Mouse (Mus musculus) granulocyte monocyte progenitor cell, adult 5-6 weeks (primary cell): ENCODE data around the gene Kcnk4. TPM values are rescaled to one million over a fixed set of nuclear protein-coding genes. Genes with fewer than 3 reads are reported as not detected.

ENCODE experiments used
- ATAC-seq: replicated peaks from 2 replicates; pipeline ENCODE4 v1.8.0; 2016; ENCODE audit warnings: mild to moderate bottlenecking, moderate TSS enrichment, inconsistent platforms; ENCODE audit not compliant: poor library complexity, severe bottlenecking
- total RNA-seq, 2 experiments: library from RNA; stranded (forward) in 1 of 2; stranded (reverse) in 1 of 2; fragments of 200-712, 200-1000 nt in 1 of 2; fragments of >200 nt in 1 of 2; fragmentation: Nextera tagmentation in 1 of 2; gene quantifications; 2 replicates each; pipeline ENCODE4 v1.2.3; 2014 to 2017

Kcnk4 gene
- total RNA-seq (2014; fragmentation: Nextera tagmentation) (not detected in 2 replicates), total RNA-seq (2017) (not detected in 2 replicates)

DNA sequence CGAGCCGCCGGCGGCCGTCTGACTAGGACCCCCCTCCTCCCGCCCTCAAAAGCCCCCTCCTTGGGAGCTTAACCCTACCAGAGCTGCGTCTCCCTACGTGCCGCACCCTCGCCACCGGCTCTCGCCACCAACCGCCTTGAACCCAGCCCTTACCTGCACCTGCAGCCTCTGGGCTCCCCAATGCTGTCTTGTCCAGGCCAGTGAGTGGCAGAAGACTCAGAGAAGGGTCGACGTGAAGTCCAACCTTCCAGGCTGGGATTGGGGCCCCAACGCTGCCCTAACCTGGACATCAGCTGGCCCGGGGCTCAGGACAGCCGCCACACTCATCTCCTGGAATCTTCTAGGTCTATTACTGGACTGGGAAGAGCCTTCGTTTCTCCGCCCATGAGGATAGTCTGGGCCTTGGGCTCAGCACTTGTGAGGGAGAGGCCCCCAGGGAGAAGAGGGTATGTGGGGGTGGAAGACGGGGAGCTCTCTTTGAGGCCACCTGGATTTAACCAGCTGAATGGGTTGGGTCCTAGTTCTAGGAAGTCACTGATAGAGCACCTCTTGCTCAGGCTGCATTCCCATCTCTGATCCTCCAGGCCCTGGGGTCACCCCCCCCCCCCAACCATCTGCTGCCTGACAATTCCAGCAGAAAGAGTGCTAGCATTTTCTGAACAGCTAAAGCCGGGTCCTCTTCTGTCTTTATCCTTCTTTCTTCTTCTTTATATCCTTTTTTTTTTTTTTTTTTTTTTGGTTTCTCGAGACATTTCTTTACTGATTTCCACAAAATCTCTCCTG is at the start of gene Kcnk4:
TSS of gene Kcnk4 (minus strand) at position 321 of the 783 bp plus-strand sequence.
- no peak for ATAC-seq

DNA sequence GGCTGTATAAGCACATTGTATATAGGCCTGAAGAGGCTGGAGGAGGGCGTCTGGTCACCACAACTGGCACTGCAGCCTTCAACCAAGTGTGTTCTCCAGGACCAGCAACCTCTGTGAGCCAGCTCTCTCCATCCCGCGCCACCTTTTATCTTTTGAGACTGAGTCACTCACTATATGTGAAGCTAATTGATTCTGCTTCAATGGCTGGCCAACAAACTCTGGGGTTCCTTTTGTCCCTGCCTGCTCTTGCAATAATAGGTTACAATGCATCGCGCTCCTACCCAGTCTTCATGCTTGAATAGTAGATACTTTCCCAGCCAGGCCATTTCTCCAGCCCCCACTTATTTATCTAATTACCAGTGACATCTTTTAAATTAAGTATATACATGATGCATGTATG is 49.3 kb upstream of the Kcnk4 start:
- ATAC-seq = no peak

DNA sequence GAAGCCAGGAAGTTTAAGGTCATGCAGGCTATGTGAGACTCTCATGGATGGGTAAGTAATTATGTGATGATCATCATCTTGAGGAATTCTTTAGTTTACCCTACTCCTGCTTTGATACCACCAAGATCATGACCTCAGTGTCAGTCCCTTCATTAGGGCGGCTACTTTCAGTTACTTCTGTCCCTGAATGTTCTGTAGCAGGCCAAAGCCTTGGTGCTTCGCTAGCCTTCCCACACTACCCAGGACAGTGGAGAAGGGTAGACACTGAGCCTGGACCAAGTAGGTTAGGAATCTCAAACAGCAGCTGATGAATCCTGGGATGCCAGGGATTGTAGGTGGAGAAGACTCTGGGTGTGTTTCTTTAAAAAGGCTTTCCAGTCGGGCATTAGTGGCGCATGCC is 47.1 kb upstream of the Kcnk4 start:
- no peak for ATAC-seq

DNA sequence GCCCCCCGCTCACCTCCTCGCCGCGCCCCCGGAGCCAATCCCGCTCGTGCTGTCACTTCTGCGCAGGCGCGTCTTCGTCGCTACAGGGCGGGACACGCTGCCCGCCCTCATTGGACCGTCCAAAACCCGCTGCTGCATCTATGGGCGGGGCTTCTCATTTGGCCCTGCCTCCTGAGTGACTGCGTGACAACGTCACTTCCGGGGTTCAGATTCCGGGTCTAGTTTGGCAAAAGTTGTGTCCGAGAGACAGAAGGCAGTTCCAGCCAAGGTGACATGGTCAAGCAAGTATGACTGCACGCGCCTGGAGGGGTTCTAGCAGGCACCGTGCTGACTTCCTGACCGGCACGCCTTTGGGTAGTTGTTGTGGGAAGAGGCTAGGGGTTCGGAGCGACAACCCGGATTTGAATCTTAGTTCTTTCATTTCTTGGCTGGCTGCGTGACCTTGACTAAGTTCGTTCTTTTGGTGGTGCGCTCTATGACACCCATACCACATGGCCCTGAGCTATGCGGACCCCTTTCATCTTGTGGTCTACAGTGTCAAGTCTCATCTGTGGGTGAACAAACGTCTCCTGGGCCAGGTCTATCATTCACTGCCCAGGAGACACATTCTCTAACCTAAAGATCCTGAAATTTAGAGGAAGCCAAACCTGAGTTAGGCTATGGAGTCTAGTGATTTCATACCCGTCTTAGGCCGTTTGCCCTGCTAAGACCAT is 46.2 kb upstream of the Kcnk4 start, which contains the start of gene Fkbp2:
TSS of gene Fkbp2 (minus strand) at position 121 of the 713 bp plus-strand sequence.
- ATAC-seq = peak; percentile 49

DNA sequence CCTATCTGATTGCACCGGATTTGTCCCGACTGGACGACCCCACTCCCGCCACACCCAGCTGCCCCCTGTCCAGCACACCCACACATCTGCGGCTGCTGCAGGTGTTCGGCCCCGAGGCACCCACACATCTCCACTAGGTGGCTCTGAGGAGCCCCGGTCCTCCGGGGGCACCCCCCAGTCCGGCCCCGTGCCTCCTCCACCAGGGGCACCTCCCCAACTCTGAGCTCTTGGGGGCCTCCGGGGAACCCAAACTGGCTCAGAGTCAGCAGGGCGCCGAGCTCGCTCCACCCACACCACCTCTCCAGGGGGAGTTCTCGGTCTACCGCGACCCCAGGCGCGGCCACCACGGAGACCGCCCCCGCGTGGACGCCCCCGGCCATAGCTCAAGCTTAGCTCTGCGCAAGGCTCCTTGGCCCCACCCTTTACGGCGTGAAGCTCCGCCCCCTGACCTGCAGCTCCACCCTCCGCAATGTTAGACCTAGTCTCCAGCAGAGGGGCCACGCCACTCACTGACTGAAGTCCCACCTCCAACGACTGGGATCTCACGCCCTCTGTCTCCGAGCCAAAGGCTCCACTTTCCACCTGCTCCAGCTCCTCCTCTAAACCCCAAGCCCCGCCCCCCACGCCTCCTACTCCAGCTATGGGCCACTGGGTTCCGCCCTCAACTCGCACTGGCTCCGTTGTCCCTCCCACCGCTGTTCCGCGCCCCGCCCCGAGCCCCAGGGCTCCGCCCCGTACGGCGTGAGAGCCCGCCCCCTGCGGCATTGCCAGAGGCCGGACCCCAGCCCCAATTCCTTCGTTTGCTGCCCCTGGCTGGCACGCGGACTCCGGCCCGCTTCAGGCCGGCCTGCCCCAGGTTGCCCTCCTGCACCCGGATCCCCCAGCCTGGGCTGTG is 45.4 kb upstream of the Kcnk4 start:
- ATAC-seq = peak; percentile 77

DNA sequence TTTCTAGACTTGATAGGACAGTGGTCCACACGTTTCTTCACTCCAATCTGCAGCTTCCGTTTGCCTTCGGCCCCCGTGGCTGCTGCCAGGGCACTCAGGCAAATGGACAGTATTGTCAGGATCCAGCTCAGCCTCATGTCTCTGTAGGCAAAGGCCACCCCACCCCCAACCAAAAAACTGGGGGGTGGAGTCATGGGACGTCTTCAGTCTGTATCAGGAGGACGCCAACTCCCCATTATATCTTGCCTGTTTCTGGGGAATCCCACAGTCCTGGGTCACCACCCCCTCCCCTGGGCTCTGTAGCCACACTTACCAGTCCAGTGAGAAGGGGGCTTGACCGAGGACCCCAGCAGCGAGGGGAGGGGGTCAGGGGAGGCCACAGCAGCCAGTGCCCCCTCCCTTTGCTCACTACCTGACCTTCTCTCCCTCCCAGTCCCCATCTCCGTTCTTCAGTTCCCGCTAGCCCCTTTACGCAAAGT is 44.7 kb upstream of the Kcnk4 start:
- no peak for ATAC-seq

DNA sequence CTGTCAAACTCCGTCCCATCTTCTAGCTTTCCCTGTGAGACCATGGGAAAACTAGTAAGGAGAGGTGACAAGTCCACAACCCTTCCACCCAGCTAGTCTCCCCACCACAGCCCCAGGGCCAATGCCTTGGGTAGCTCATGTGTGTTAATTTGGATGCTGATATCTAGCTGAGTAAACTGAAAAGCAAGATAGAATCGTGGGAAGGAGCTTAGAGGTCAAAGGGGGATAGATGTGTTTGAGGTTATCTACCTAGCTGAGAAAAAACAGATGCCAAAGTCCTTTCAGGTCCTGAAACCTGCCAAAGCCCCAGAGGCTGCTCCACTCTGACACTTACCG is 44.3 kb upstream of the Kcnk4 start:
- no peak for ATAC-seq

DNA sequence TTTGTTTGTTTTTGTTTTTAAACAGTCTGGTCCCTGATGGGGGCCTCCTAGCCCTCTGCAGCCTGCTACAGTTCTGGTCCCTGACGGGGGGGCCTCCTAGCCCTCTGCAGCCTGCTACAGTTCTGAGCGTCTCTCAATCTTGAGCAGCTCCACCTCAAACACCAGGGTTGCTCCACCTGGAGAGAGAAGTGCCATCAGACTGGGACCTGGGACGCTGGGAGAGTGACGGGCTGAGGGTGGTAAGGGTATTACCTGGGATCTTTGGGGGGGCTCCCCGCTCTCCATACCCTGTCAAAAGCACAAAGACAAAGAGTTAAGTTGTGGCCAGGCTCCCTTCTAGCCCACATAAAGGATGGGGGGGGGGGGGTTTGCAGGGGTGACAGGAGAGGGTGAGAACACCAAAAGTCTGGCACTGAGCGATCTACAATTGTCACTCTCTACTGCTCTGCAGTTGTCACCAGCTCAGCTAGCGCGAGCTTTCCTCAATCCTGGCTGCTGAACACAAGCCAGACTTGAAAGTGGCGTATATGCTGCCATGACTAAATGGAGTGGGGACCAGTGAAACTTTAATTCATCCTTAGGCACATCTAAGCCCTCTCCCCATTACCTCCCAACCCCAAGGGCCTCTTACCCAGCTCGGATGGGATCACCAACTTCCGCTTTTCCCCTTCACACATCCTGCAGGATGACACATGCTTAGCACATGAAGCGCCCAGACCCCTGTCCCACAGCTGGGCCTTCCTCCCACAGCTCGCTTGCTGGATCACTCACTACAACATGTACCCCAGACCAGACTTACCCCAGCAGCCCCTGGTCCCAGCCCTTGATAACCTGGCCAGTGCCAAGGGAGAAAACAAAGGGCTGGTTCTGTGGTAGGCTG is 43.7 kb upstream of the Kcnk4 start:
- no peak for ATAC-seq

DNA sequence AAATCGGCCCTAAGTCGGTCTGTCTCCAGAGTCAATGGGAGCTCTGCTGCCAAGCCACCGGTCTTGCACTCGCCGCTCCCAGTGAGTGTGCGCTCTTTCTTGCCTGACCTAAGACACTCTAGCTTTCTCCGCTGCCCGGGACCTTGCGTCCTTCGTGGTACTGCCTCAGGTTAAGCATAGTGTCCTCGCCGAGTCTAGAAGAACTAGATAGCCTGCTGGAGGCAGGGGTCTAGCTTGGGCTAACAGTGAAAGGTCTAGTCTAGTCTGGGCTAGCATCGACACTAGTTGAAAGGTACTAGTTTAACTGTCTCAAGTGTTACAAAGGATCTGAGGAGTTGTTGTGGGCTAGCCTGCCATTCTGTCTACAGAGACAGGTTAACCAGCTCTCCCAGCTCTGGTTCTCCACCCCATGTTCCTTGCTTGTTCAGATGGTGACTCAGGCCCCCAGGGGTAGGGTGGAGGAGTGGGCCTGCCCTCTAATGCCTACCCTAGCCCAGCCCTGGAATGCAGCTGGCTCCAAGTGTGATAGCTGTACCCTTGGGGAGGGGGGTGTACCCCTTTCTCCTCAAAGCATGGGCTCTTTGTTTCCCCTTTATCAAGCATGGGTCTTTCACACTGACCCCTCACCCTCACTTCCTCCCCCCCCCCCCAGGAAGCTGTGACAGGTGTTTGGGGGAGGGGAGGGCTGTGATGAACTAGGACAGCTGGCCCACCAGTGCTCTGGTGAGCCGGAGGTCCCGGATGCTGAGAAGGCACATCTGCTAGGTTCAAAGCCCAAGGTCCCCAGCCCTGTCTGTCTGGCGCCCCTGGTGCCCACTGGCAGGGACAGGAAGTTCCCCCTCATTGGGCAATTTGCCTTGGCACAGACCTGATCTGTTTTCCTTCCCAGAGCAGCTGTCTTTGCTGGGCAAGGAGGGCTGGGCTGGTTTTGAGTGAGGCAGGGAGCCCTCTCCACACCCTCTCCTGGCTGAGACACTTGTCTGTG is 41.5 kb upstream of the Kcnk4 start, which contains the start of gene Plcb3:
TSS of gene Plcb3 (minus strand) at position 934 of the 985 bp plus-strand sequence.
- peak; percentile 18 for ATAC-seq

DNA sequence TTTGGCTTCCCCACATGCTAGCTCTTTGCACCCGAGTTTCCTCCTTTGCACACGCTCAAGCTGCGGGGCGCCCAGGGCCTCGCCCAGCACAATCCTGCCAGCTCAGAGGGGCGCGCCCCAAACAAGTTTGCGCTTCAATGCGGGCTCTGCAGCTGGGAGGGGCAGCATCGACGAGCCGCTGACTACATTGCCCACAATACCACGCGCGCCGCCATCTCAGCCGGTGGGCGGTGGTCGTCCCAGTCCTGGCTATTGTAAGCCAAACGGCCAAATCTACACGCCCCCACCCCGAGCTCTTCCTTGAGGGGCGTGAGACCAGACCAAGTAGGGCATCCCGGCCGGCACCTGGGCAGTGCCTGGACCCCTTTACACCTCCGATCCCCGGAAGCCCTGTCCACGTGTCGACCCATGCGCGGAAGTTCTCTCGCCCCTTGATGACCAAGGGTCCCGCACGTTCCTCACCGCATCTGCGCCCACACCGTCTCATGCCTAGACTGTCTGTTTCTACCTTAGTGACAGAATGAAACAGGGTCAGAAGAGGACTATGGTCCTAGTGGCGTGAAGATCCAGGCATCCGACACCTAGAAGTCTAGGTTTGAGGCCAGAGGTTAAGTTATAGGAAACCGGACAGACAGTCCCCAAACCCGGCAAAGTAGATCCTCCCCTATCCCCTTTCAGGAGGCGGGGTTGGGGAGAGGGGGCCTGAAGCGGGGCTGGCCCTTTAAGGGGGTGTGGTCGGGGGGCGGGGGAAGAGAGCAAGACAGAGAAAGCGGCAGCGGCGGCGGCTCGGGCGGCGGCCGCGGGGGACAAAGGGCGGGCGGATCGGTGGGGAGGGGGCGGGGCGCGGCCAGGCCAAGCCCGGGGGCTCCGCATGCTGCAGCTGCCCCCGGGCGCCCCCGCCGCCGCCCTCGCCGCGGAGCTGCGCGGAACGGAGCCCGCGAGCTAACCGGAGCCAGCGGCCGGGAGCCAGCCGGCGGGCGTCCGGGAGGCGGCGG is 40.2 kb upstream of the Kcnk4 start, which contains the start of gene Ppp1r14b:
TSS of gene Ppp1r14b (plus strand) at position 758 of the 995 bp plus-strand sequence.
- peak; percentile 56 for ATAC-seq

DNA sequence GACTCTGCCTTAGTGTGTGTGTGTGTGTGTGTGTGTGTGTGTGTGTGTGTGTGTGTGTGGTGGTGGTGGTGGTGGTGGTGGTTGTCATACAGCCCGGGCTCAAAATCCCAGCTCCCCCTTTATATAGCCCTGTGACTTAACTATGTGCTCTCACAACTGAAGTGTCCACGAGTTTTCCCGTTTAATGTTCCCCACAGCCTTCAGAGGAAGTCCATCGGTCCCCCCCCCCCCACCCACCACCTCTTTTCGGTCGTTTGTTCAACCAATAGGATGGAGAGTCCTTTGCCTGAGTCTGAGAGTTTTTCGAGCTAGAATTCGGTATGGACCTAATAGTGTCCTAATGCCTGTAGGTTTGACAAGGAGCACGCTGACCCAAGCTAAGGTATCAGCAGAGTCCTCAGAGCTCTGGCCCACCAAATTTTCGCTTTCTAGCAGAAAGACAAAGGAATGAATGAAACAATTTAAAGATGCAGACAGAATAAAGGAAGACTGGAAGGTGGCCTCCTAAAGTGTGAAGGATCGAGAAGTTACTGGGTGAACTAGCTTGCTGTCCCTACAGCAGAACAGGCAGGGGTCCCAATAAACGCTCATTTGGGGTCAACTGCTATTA is 39.4 kb upstream of the Kcnk4 start:
- ATAC-seq = no peak

DNA sequence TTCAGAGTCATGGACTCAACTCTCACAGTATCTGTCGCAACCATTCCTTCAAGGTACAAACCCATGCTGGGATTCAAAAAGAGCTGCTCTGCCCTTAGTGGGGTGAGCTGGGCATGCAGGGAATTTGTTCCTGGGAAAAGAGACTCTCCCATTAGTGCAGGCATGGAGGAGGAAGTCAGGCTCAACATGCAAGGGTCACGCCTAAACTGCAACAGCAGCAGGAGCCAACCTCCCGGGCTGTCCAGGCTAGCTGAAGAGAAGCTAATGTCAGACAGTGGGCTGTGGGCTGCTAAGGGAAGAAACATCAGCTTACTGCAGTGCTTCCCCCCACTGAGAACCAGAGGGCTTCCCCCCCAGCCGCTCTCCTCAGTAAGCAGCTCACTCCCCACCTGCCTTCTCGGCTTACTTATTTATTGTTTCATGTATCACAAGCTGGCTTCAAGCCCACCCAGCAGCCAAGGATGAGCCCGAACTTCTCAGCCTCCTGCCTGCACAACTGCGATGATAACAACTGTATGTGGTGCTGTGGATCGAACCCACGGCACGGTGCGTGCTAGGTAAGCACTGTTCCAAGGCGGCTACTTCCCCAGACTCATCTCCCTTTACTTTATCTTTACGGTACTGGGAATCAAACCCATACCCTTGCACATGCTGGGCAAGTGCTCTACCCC is 38.1 kb upstream of the Kcnk4 start:
- no peak for ATAC-seq

DNA sequence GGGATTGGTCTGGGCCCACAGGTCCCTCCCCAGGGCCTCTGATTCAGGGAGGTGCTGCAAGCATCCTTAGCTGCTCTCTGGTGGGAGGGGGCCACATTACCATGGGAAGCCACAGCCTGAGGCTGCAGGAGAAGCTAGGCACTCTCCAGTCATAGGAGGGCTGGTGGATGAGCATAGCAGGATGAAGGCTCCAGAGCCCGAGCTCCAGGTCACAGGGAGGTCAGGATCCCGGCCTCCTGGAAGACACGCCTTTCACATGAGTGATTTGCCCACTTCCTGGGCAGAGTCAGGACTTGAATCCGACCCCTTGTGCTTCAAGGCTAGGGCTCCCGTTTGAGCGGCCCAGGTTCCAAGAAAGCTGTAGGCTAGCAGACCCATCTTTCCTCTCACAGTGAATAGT is 37.3 kb upstream of the Kcnk4 start:
- ATAC-seq = no peak

DNA sequence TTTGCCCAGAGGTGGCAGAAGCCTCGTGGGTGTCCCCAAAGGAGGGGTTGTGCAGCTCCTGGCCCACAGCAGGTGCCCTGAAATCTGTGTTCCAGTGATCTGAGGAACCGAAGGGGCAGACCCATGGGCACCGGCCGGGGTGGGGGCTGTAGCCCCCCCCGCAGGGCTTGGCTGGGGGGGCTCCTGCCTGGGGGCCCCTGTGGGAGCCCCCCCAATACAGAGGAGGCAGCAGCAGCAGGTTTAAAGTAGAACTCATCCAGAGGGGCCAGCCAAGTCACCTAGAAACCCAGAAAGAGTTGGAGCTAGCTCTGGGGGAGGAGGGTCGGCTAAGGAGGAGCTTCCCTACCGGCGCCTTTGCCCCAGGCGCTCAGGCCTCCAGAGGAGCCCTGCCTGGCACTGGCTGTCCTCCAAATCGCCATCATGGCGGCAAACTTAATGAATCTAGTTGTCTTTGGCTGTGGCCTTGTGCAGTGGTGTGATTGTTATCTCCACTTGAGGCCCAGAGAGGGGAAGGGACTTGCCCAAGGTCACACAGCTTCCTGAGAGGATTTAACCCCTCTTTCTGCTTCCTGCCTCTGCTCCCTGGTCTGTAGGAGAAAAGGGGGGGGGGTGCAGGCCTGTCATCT is 36.3 kb upstream of the Kcnk4 start:
- ATAC-seq = no peak

DNA sequence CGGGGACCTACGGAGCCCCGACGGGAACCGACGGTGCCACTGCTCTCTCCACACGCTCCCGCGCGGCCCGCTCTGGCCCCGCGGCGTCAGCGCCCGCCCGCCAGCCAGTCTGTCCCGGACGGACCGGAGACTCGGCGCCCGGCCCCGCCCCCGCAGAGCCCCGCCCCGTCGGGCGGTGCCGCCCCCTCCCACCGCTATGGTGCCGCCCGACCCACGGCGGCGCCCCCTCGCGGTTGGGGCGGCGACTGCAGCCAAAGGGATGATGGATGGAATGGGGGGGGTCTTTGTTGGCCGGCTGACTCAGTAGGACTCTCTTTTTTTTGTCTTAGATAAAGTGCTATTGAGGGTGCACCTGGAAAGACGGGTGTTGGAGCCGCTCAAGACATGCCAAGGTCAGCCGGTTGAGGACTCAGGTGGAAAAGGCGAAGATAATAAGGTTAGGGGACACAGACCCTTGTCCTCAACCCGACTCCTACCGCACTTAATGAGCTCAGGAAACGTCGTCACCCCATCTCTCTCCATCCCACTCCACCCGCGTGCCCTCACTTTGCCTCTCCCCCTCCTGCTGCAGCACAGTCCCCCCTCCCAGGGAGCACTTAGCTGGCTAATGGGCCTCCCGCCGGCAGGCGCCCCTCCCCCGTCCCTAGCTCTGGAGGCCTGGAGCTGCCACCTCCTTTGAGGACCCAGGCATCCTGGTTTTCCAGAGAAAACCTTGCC is 35.5 kb upstream of the Kcnk4 start:
- ATAC-seq = peak; percentile 51
